Mouse (Mus musculus): ENCODE results near the gene Rnls. TPM values are rescaled to one million over a fixed set of nuclear protein-coding genes. Genes with fewer than 3 reads are reported as not detected.

The Rnls gene
- total and polyA plus RNA-seq, 3 experiments: 1.7 to 3.7 (median 2.8) TPM

DNA sequence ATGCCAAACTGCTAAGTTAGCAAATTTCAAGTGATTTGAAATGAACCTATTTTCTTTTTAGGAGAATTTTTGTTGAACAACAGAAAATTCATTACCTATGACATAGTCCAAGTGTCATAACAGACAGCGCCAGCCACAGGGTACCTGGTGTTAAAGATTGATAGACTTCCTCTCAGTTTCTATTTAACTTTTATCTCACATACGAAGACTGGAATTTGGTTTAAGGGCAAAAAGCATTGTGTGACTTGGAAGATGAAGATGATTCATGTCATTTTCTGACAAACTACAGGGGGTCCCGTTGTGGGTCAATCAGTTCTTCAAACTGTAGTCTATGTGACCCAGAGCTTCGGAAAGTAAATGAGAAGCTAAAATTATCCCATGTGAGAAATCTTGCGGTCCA is 254.8 kb downstream of the Rnls start:
- dilution Hi-C loops (cut with MboI; ENCODE audit: extremely low pct_ligation_motif_present, extremely low pct_unique_long_range_greater_than_20kb, low sequenced_read_pairs) (no loop called here), in situ Hi-C loops (cut with MboI; ENCODE audit: low pct_ligation_motif_present, low pct_unique_long_range_greater_than_20kb, low sequenced_read_pairs) (no loop called here)
- H3K36me3 ChIP-seq (replicated peaks in 1 of 2; ENCODE audit: control insufficient read depth in 1 of 2, insufficient read depth in 1 of 2, low read length in 1 of 2): no peaks in the 10 kb centered on the region
- no peak overlapping the region for H3K27ac ChIP-seq (ENCODE audit: insufficient read depth, low read depth)
- no peaks in the 10 kb centered on the region for H3K4me1 ChIP-seq (ENCODE audit: control insufficient read depth in 1 of 2, insufficient read depth in 2 of 2)
- peaks cover 14% of the 10 kb centered on the region for H3K9me3 ChIP-seq (replicated peaks; ENCODE audit: low read length)
- H3K4me3 ChIP-seq (replicated peaks in 1 of 3; ENCODE audit: low read depth in 2 of 3, low read length in 2 of 3, poor library complexity in 1 of 3): no peak overlapping the region
- no peak for TF ChIP-seq MAX (IDR thresholded peaks at IDR 0.05; ENCODE audit: low read length)
- TF ChIP-seq EP300 (IDR thresholded peaks at IDR 0.05; ENCODE audit: low read length): no peak
- no peak for TF ChIP-seq GABPA (IDR thresholded peaks at IDR 0.05; ENCODE audit: insufficient replicate concordance, low read depth, low read length)
- TF ChIP-seq POLR2AphosphoS2 (IDR thresholded peaks at IDR 0.05; ENCODE audit: low read depth, low read length): no peak
- TF ChIP-seq CTCF (conservative IDR thresholded peaks at IDR 0.05 in 1 of 2, IDR thresholded peaks at IDR 0.05 in 1 of 2; ENCODE audit: low read depth in 2 of 2, low read length in 2 of 2): no peak
- TF ChIP-seq MEF2A (IDR thresholded peaks at IDR 0.05; ENCODE audit: borderline replicate concordance, low read depth, low read length): no peak
- TF ChIP-seq MAFK (IDR thresholded peaks at IDR 0.05; ENCODE audit: insufficient replicate concordance, low read length): no peak
- H3K4me2 ChIP-seq (ENCODE audit: insufficient read depth, low read depth, poor library complexity, severe bottlenecking): no peak overlapping the region
- H3K27me3 ChIP-seq (replicated peaks): no peaks in the 10 kb centered on the region
- no peak overlapping the region for H3K9ac ChIP-seq (ENCODE audit: insufficient read depth, low read depth)
- no peaks in the 10 kb centered on the region for H3K79me2 ChIP-seq (replicated peaks; ENCODE audit: control insufficient read depth, extremely low read depth, insufficient read depth, poor library complexity, severe bottlenecking)
- no peak for DNase-seq (ENCODE audit: extremely low read depth)

GRCm38 (mm10) chr19:33122611-33123226 is 269.4 kb downstream of the Rnls start:
- Histone ChIP-seq H3K27ac (ENCODE audit: insufficient read depth, low read depth) (peak overlapping the region; percentile 16; the same call in 1 of the 2 replicates), H3K9ac (ENCODE audit: insufficient read depth, low read depth) (no peak overlapping the region), H3K4me1 (ENCODE audit: control insufficient read depth in 1 of 2, insufficient read depth in 2 of 2) (peaks cover 23 to 52% of the 10 kb centered on the region in 2 experiments), H3K79me2 (replicated peaks; ENCODE audit: control insufficient read depth, extremely low read depth, insufficient read depth, poor library complexity, severe bottlenecking) (no peaks in the 10 kb centered on the region), H3K9me3 (replicated peaks; ENCODE audit: low read length) (no peaks in the 10 kb centered on the region), H3K27me3 (replicated peaks) (no peaks in the 10 kb centered on the region), H3K36me3 (replicated peaks in 1 of 2; ENCODE audit: control insufficient read depth in 1 of 2, insufficient read depth in 1 of 2, low read length in 1 of 2) (no peaks in the 10 kb centered on the region), H3K4me2 (ENCODE audit: insufficient read depth, low read depth, poor library complexity, severe bottlenecking) (peak overlapping the region; percentile 61), H3K4me3 (replicated peaks in 1 of 3; ENCODE audit: low read depth in 2 of 3, low read length in 2 of 3, poor library complexity in 1 of 3) (no peak overlapping the region)
- in situ Hi-C loops (cut with MboI; ENCODE audit: low pct_ligation_motif_present, low pct_unique_long_range_greater_than_20kb, low sequenced_read_pairs): loop anchor here (25.0 kb wide), 1 partner anchor 360 kb away; the partner anchor contains the start of gene Pten
- dilution Hi-C loops (cut with MboI; ENCODE audit: extremely low pct_ligation_motif_present, extremely low pct_unique_long_range_greater_than_20kb, low sequenced_read_pairs): no loop called here
- peak; percentile 86 for DNase-seq (ENCODE audit: extremely low read depth)
- peak; percentile 88 for TF ChIP-seq MYC (IDR thresholded peaks at IDR 0.05; ENCODE audit: low read depth, low read length)
- no peak for TF ChIP-seq PAX5 (IDR thresholded peaks at IDR 0.05; ENCODE audit: low read length)
- TF ChIP-seq EP300 (IDR thresholded peaks at IDR 0.05; ENCODE audit: low read length): peak; percentile 100
- TF ChIP-seq KAT2A (IDR thresholded peaks at IDR 0.05; ENCODE audit: insufficient replicate concordance, low read length): 0 out of 2 replicates have a peak, but pooled peaks have one; percentile 46
- TF ChIP-seq NRF1 (IDR thresholded peaks at IDR 0.05; ENCODE audit: low read depth, low read length): no peak
- 0 out of 2 replicates have a peak, but pooled peaks have one; percentile 49 for TF ChIP-seq E2F4 (IDR thresholded peaks at IDR 0.05; ENCODE audit: insufficient replicate concordance, low read depth, low read length)
- peak; percentile 94 for TF ChIP-seq JUND (conservative IDR thresholded peaks at IDR 0.05; ENCODE audit: low read depth, low read length)
- TF ChIP-seq IRF4 (IDR thresholded peaks at IDR 0.05; ENCODE audit: low read depth, low read length): peak; percentile 100
- TF ChIP-seq USF1 (IDR thresholded peaks at IDR 0.05; ENCODE audit: low read depth, low read length): no peak
- TF ChIP-seq MXI1 (IDR thresholded peaks at IDR 0.05; ENCODE audit: low read depth, low read length): peak; percentile 50; the same call in 1 of the 2 replicates
- 0 out of 2 replicates have a peak, but pooled peaks have one; percentile 30 for TF ChIP-seq TBP (conservative IDR thresholded peaks at IDR 0.05; ENCODE audit: low read depth, low read length)
- TF ChIP-seq SMC3 (IDR thresholded peaks at IDR 0.05; ENCODE audit: low read depth, low read length): peak; percentile 28
- TF ChIP-seq RAD21 (IDR thresholded peaks at IDR 0.05; ENCODE audit: low read depth, low read length): peak; percentile 16
- TF ChIP-seq HCFC1 (IDR thresholded peaks at IDR 0.05; ENCODE audit: low read depth, low read length): peak; percentile 35; the same call in 1 of the 2 replicates
- peak; percentile 99 for TF ChIP-seq TCF12 (IDR thresholded peaks at IDR 0.05; ENCODE audit: low read depth, low read length)
- peak; percentile 71 for TF ChIP-seq MAX (IDR thresholded peaks at IDR 0.05; ENCODE audit: low read length)
- no peak for TF ChIP-seq CHD1 (IDR thresholded peaks at IDR 0.05; ENCODE audit: low read depth, low read length)
- TF ChIP-seq ZMIZ1 (IDR thresholded peaks at IDR 0.05; ENCODE audit: low read depth, low read length): no peak
- TF ChIP-seq RCOR1 (conservative IDR thresholded peaks at IDR 0.05; ENCODE audit: low read depth, low read length): peak; percentile 100
- peak; percentile 27; the same call in 1 of the 2 replicates for TF ChIP-seq NELFE (IDR thresholded peaks at IDR 0.05; ENCODE audit: low read depth, low read length)
- TF ChIP-seq GABPA (IDR thresholded peaks at IDR 0.05; ENCODE audit: insufficient replicate concordance, low read depth, low read length): no peak
- peak; percentile 18; the same call in 1 of the 2 replicates for TF ChIP-seq ELF1 (IDR thresholded peaks at IDR 0.05; ENCODE audit: low read depth, low read length)
- peak; percentile 97 for TF ChIP-seq ETS1 (conservative IDR thresholded peaks at IDR 0.05; ENCODE audit: low read depth, low read length)
- peak; percentile 85 for TF ChIP-seq CHD2 (IDR thresholded peaks at IDR 0.05; ENCODE audit: low read length)
- peak; percentile 84 for TF ChIP-seq MAFK (IDR thresholded peaks at IDR 0.05; ENCODE audit: insufficient replicate concordance, low read length)
- peak; percentile 93 for TF ChIP-seq MEF2A (IDR thresholded peaks at IDR 0.05; ENCODE audit: borderline replicate concordance, low read depth, low read length)
- peak; percentile 68; the same call in 1 of the 2 replicates for TF ChIP-seq MAZ (IDR thresholded peaks at IDR 0.05; ENCODE audit: low read depth, low read length)
- no peak for TF ChIP-seq ZNF384 (IDR thresholded peaks at IDR 0.05; ENCODE audit: low read depth, low read length)

Measured in CH12.LX (cell line).